Mouse (Mus musculus): ENCODE data around the gene Cdk15. TPM values are rescaled to one million over a fixed set of nuclear protein-coding genes. Genes with fewer than 3 reads are reported as not detected.

The Cdk15 gene
- polyA plus RNA-seq, 1 experiment from 2014 or later, result 0.18 TPM

DNA sequence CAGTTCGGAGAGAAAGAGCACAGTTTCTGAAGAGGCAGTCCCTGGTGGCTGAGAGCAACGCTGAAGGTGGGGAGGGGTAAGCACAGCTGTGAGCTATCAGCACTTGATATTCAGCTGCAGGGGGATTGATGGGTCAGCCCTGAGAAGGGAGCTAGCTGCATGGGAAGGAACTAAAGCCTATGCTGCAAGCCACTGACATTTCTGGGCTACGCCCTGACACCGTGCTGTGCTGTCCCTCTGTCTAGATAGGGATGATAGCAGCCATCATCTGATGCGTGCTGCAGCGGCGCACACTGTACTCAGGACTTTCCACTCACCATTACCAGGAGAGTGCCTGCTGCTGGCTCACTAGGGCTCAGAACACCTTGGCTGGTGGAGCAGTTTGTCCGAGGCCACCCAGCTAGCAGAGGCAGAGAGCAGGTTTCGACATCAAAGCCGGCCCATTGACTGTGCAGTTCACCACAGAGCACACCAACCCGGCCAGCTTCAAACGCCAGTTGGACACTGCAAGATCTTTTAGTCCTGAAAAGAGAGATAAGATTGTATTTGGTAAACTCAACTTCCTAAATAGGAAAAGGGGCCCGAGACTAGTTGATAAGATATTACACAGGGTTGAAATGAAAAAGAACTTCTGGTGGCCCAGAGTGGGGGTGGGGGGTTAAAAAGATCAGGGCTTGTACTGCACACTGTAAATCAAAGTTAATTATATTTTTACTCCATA is 111.4 kb downstream of the Cdk15 start:
- peak overlapping the region; percentile 39 for H3K4me2 ChIP-seq
- H3K4me1 ChIP-seq, result peaks cover 18% of the 10 kb centered on the region
- WGBS, result 7% methylated on average over 13 of the region's 13 CpGs
- no peaks in the 10 kb centered on the region for H3K9me3 ChIP-seq
- no peak overlapping the region for H3K4me3 ChIP-seq (replicated peaks)
- H3K36me3 ChIP-seq, result no peaks in the 10 kb centered on the region
- no peak overlapping the region; the same call in 1 of the 2 replicates for H3K9ac ChIP-seq
- peak overlapping the region; percentile 8; the same call in 1 of the 2 replicates for H3K27ac ChIP-seq
- ATAC-seq (ENCODE audit: insufficient read depth, low FRiP score, low read depth), result peak; percentile 78
- no peaks in the 10 kb centered on the region for H3K27me3 ChIP-seq (replicated peaks)

DNA sequence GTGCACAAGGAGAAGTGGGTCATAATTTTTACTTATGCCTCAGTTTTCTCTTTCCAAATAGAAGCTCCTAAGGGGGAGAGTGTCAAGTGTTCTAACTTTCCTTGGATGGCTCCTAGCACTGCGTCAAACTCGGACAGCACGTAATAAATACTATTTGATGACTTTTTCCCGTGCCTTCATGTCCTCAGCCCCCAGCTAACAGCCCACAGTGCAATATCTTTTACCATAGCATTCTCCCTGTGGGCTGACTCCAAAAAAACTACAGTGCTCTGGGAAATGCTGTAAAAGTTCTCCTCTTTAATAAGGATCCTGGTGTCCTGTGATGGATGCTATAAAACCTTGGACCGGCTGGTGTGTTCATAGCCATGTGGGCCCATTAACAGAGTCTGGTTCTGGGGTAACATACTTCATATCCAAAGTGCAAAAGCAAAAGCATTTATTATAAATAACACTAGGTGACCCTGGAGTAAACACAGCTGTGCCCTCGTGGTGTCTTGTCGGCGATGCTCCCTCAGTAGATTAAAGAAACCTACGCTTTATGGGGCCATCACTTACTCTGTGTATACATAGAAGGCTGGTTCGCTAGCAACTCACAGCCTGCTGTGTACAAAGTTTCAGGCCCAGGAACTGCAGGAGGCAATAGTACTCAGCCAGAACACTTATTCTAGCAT is 112.1 kb downstream of the Cdk15 start:
- no peak overlapping the region for H3K27ac ChIP-seq
- ATAC-seq (ENCODE audit: insufficient read depth, low FRiP score, low read depth), result no peak
- no peak overlapping the region for H3K4me3 ChIP-seq (replicated peaks)
- H3K9me3 ChIP-seq, result no peaks in the 10 kb centered on the region
- no peaks in the 10 kb centered on the region for H3K27me3 ChIP-seq (replicated peaks)
- no peaks in the 10 kb centered on the region for H3K36me3 ChIP-seq
- H3K9ac ChIP-seq, result no peak overlapping the region
- H3K4me1 ChIP-seq, result peaks cover 18% of the 10 kb centered on the region
- WGBS, result 28% methylated on average over 10 of the region's 10 CpGs
- no peak overlapping the region for H3K4me2 ChIP-seq

DNA sequence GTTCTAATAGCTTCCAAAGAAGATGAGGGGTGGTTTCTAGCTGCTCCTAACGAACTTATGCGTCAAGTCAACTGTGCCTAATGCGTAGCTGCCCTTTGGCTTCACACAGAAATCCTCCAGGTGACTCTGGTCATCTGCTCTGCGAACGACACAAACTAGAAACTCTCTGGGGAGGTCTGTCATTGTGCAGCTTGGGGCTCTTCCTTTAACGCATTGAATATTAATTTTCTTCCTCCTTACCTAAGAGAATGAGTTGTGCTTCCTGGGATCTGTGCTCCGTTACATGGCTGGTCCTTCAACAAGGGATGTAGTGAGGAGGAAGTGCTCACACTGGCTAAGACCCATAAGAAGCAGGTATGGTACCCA is 112.6 kb downstream of the Cdk15 start:
- WGBS, result 50% methylated on average over 7 of the region's 7 CpGs
- Histone ChIP-seq H3K9ac (no peak overlapping the region), H3K4me1 (peaks cover 18% of the 10 kb centered on the region), H3K4me2 (no peak overlapping the region), H3K36me3 (no peaks in the 10 kb centered on the region), H3K9me3 (no peaks in the 10 kb centered on the region), H3K4me3 (replicated peaks) (no peak overlapping the region), H3K27ac (no peak overlapping the region), H3K27me3 (replicated peaks) (no peaks in the 10 kb centered on the region)
- ATAC-seq (ENCODE audit: insufficient read depth, low FRiP score, low read depth), result no peak

DNA sequence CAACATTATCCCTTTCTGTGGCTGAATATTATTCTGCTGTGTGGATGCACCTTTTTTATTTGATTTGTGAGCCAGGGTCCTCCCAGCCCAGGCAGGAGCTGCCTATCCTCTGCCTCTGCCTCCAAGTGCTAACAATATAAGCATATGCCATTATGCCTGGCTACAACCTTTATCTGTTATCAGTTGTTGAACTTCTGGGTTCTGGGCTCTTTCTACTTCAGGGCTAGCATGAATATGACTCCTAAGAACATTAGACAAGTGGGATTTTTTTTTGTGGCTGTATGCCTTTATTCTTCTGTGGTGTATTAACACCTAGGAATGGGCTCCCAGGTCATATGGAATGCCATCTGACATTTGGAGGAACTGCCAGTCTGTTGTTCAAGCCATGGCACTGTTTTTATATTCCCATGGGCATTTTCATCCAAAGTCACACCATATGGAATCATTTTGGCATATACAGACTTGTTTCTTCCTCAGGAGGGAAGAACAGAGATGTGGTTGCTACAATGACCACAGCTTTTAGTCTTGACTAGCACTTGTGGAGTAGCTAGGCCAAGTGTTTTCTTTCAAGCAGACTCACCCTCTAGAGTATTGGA is 113.7 kb downstream of the Cdk15 start:
- ATAC-seq (ENCODE audit: insufficient read depth, low FRiP score, low read depth), result no peak
- Histone ChIP-seq H3K27ac (no peak overlapping the region), H3K4me3 (replicated peaks) (no peak overlapping the region), H3K4me2 (no peak overlapping the region), H3K4me1 (peaks cover 18% of the 10 kb centered on the region), H3K27me3 (replicated peaks) (no peaks in the 10 kb centered on the region), H3K9ac (no peak overlapping the region), H3K36me3 (no peaks in the 10 kb centered on the region), H3K9me3 (no peaks in the 10 kb centered on the region)

DNA sequence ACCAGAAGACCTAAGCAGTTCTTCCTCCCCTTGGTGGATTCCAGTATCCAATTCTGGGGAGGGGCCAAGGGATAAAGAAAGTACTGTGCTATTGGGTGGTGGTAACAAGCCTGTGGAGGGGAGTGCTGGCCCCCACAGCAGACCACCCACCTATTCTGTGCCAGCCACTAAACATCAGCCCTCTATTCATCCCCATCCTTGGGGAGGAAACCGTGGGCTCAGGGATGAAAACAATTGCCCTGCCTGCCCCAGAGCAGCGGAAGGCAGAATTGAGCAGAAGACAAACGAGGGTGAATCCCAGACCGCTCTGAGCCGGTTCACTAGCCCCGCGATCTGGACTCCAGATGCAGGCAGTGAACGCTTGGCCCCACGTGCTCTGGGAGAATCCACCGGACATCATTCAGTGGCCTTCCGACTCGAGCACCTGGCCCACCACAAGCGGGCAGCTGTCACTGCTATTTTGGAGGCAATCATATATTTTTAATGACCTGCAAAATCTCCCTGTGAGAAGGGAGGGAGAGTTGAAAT is 119.4 kb downstream of the Cdk15 start:
- ATAC-seq (ENCODE audit: insufficient read depth, low FRiP score, low read depth), result no peak
- 20% methylated on average over 13 of the region's 13 CpGs for WGBS
- no peak overlapping the region for H3K4me2 ChIP-seq

DNA sequence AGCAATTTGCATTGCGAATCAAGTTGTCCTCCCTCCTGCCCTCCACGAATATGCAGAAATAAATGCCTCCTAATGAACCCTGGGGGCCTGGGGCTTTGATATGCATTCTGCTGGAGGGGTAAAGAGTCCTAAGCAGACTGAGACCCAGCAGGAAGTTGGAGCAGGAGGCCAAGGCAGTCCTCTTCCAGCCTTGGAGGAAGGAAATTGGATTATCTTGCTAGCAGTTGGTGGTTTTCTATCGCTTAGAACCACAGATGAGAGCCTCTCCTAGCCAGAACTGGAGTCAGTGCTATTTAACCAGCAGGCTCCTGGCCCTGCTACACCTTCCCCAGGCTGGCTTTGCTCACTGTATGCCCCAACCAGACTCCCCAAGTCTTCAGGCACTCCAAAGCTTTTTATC is 119.9 kb downstream of the Cdk15 start:
- 42% methylated on average over 3 of the region's 3 CpGs for WGBS
- H3K4me1 ChIP-seq, result no peaks in the 10 kb centered on the region
- no peaks in the 10 kb centered on the region for H3K27me3 ChIP-seq (replicated peaks)
- H3K9me3 ChIP-seq, result no peaks in the 10 kb centered on the region
- no peak overlapping the region for H3K9ac ChIP-seq
- H3K27ac ChIP-seq, result no peak overlapping the region
- no peak for ATAC-seq (ENCODE audit: insufficient read depth, low FRiP score, low read depth)
- no peak overlapping the region for H3K4me2 ChIP-seq
- H3K4me3 ChIP-seq (replicated peaks), result no peak overlapping the region
- H3K36me3 ChIP-seq, result no peaks in the 10 kb centered on the region

More for the DNA sequence above, 119.4 kb downstream of the Cdk15 start:
- Histone ChIP-seq H3K4me3 (replicated peaks) (no peak overlapping the region), H3K4me1 (no peaks in the 10 kb centered on the region), H3K27me3 (replicated peaks) (no peaks in the 10 kb centered on the region), H3K9ac (no peak overlapping the region), H3K27ac (no peak overlapping the region), H3K36me3 (no peaks in the 10 kb centered on the region), H3K9me3 (no peaks in the 10 kb centered on the region)

DNA sequence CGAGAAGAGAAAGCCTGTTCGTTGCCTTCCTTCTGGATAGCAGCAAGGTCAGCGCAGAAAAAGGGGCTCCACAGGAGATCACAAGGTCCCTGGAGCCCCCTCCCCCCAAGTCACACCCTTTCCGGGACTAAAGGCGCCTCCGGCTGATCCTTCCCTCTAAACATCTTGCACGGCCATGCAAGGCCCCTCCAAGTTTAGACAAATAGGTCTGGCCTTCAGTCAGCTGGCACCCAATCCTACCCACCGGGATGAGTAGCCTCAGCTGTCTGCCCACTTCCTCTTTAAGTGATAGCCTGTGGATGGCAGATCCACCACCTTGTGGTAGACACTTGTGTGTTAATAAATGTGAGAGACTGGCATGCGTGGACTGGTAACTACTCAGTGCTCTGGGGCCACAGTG is 120.6 kb downstream of the Cdk15 start:
- no peak overlapping the region for H3K27ac ChIP-seq
- H3K36me3 ChIP-seq, result no peaks in the 10 kb centered on the region
- 71% methylated on average over 9 of the region's 9 CpGs for WGBS
- H3K9ac ChIP-seq, result no peak overlapping the region
- no peaks in the 10 kb centered on the region for H3K27me3 ChIP-seq (replicated peaks)
- H3K9me3 ChIP-seq, result no peaks in the 10 kb centered on the region
- no peak for ATAC-seq (ENCODE audit: insufficient read depth, low FRiP score, low read depth)
- no peak overlapping the region for H3K4me3 ChIP-seq (replicated peaks)
- no peaks in the 10 kb centered on the region for H3K4me1 ChIP-seq
- no peak overlapping the region for H3K4me2 ChIP-seq

DNA sequence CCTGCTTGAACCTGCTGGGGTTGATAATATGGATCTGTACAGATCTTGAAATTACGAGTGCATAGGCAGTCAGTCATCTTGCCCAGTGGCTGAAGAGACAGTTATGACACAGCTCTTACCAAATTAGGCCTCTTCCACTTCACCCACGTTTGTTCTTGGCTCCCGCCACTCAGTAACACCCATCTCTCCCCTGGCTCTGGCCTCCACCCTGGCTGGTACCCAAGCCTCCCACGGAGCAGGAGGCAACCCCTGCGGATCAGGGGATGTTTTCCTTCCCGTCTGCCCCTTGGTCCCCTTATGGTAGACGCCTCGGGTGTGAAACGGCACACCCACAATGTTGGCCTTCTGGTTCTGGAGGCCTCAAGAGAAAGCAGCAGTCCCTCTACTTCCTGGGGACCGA is 124.2 kb downstream of the Cdk15 start:
- Histone ChIP-seq H3K9ac (no peak overlapping the region), H3K36me3 (no peaks in the 10 kb centered on the region), H3K27me3 (replicated peaks) (no peaks in the 10 kb centered on the region), H3K9me3 (no peaks in the 10 kb centered on the region), H3K27ac (no peak overlapping the region), H3K4me3 (replicated peaks) (no peak overlapping the region), H3K4me2 (no peak overlapping the region), H3K4me1 (no peaks in the 10 kb centered on the region)
- no peak for ATAC-seq (ENCODE audit: insufficient read depth, low FRiP score, low read depth)
- WGBS, result 44% methylated on average over 10 of the region's 10 CpGs

DNA sequence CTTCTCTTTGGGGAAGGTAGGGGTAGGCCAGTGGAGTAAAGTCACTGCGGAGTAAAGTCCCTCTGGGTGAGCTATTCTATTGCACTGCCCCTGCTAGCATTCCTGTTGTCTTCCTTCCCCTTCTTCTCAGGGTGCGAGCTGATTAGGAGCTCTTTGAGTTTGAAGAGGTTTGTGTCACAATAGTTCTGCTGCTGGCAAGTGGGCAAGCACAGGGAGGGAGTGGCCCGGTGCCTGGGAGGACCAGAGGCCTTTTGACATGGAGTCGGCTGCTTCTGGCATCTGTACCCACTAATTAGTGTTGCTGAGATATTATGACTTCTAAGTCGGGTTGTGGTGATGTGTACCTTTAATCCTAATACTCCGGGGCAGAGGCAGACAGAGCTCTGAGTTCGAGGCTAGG is 124.8 kb downstream of the Cdk15 start:
- Histone ChIP-seq H3K36me3 (no peaks in the 10 kb centered on the region), H3K9me3 (no peaks in the 10 kb centered on the region), H3K4me2 (no peak overlapping the region), H3K9ac (no peak overlapping the region), H3K4me1 (no peaks in the 10 kb centered on the region), H3K4me3 (replicated peaks) (no peak overlapping the region), H3K27me3 (replicated peaks) (no peaks in the 10 kb centered on the region), H3K27ac (no peak overlapping the region)
- no peak for ATAC-seq (ENCODE audit: insufficient read depth, low FRiP score, low read depth)
- WGBS, result 76% methylated on average over 7 of the region's 7 CpGs

DNA sequence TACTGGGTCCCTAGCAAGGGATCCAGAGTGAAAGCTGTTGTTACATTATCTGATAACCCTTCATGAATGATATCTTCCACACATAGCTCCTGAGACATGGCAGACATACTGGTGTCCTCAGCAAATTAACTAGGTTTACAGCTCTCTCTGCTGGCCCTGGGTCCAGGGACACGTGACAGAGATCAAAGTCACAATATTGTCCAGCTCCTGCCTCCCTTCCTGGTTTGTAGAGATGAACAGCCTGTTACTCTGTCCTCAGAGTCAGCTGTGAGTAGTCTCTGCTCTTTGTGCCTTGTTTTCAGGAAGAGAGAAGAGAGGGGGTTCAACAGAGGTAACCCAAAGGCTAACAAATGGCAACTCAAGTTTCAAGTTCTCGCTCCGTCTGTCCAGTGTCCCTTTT is 125.8 kb downstream of the Cdk15 start:
- no peaks in the 10 kb centered on the region for H3K27me3 ChIP-seq (replicated peaks)
- WGBS, result 89% methylated on average over 3 of the region's 3 CpGs
- H3K4me2 ChIP-seq, result no peak overlapping the region
- no peak for ATAC-seq (ENCODE audit: insufficient read depth, low FRiP score, low read depth)
- no peak overlapping the region for H3K4me3 ChIP-seq (replicated peaks)
- no peaks in the 10 kb centered on the region for H3K4me1 ChIP-seq
- no peak overlapping the region for H3K9ac ChIP-seq
- no peaks in the 10 kb centered on the region for H3K9me3 ChIP-seq
- H3K36me3 ChIP-seq, result no peaks in the 10 kb centered on the region
- no peak overlapping the region for H3K27ac ChIP-seq

DNA sequence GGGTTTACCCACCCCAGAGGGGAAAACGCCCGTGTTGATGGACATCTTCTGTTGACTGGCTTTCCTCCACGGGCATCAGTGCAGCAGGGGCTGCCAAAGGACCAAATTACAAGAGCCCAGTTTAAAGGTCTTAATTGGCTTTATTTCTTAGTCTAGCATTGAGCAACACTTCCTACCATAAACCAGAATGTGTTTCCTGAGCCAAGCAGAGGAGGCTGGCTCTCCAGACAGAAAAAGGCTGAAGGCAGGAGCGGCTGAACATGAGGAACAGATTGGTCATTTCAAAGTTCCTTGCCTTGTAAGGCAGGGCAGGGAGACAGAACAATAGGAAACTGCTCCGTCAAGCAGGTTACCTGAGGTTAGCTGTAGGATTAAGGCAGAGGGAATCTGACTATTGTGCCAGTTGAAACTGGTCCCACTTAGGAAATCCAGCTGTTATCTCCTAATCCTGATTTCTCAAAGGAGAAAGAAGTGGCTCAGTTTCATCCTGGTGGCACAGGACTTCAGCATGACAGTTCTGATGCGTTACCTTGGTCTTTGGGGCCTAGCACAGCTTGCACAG is 126.4 kb downstream of the Cdk15 start:
- H3K4me1 ChIP-seq, result no peaks in the 10 kb centered on the region
- no peak overlapping the region for H3K4me3 ChIP-seq (replicated peaks)
- no peak overlapping the region for H3K27ac ChIP-seq
- no peaks in the 10 kb centered on the region for H3K27me3 ChIP-seq (replicated peaks)
- ATAC-seq (ENCODE audit: insufficient read depth, low FRiP score, low read depth), result no peak
- 64% methylated on average over 6 of the region's 6 CpGs for WGBS
- H3K9ac ChIP-seq, result no peak overlapping the region
- no peaks in the 10 kb centered on the region for H3K9me3 ChIP-seq
- H3K36me3 ChIP-seq, result no peaks in the 10 kb centered on the region
- no peak overlapping the region for H3K4me2 ChIP-seq

DNA sequence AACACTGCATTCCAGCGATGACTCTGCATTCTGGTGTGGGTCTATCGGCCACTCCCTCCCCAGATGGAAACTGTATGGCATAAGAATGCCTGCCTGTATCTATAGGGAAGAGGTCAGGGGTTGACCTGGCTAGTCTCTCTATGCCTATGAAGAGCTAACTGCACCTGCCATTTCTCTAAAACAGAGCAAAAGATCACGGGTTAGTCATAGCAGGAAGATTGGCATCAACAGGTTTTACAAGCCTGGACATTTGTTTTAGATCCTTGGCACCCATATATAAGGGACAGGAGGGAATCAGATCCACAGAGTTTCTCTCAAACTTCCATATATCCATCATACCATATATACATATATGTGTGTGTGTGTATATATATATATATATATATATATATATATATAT is 127.7 kb downstream of the Cdk15 start:
- H3K27me3 ChIP-seq (replicated peaks), result no peaks in the 10 kb centered on the region
- H3K9ac ChIP-seq, result no peak overlapping the region
- H3K4me2 ChIP-seq, result no peak overlapping the region
- H3K4me1 ChIP-seq, result no peaks in the 10 kb centered on the region
- no peak for ATAC-seq (ENCODE audit: insufficient read depth, low FRiP score, low read depth)
- no peak overlapping the region for H3K27ac ChIP-seq
- H3K4me3 ChIP-seq (replicated peaks), result no peak overlapping the region
- H3K9me3 ChIP-seq, result no peaks in the 10 kb centered on the region
- WGBS, result 83% methylated on average over 3 of the region's 3 CpGs
- no peaks in the 10 kb centered on the region for H3K36me3 ChIP-seq
